Mouse (Mus musculus): Measurements from ENCODE around the gene Umodl1.
A peak's percentile ranks its signal among the peaks of the same experiment; 100 is the strongest.

Umodl1 gene

DNA sequence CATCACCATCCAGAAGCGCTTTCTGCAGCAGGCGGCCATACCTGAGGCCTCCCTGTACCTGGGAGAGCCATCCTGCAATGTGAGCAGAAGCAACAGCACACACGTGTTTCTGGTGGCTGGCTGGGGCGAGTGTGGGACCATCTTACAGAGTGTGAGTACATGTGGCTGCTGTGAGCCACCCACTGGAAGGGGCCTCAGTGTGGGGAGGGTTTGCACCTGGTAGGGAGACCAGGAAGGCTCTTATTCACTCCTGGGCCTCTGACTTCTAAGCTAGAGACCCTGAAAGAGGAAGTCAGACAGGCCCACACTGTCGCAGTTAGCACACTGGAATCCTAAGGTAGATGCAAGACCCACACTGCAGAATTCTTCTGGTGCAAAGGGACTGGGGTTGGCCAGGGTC lies 41.9 kb downstream of the Umodl1 start:
- no peak for DNase-seq (ENCODE audit: low read depth, low spot score)

DNA sequence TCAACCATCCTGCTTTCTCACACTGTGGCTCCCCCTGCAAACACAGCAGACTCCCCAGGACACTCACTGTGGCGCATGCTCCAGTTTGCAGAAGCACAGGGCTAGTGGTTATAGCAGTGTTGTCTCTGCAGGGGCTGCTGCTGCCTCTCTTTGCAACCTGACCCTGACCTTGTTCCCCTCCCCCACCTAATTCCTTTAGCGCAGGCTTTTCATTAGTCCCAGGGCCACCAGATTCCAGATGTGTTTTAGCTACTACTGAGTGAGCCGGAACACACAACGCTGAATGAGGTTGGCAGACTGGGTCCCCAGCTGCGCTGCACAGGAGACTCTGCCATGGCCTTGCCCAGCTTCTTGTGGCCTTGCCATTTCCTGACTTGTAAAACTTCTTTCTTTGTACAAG lies 46.5 kb downstream of the Umodl1 start:
- DNase-seq (ENCODE audit: low read depth, low spot score), result no peak

GRCm38 (mm10) chr17:31002613-31003012 lies 48.2 kb downstream of the Umodl1 start:
- DNase-seq (ENCODE audit: low read depth, low spot score), result no peak

DNA sequence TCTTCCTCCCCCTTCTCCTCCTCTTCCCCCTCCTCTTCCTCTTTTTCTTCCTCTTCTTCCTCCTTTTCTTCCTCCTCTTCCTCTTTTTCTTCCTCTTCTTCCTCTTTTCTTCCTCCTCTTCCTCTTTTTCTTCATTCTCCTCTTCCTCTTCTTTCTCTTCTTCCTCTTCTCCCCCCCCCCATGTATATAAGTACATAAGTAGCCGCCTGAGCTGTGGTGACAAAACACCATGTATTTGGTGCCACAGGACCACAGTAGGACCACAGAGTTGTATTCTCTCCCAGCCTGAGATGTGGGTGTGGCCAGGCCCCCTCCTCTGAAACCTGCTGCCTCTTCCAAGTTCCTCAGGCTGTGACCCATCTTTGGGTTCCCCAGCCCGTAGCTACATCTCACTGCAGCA lies 50.8 kb downstream of the Umodl1 start:
- no peak for DNase-seq (ENCODE audit: low read depth, low spot score)

DNA sequence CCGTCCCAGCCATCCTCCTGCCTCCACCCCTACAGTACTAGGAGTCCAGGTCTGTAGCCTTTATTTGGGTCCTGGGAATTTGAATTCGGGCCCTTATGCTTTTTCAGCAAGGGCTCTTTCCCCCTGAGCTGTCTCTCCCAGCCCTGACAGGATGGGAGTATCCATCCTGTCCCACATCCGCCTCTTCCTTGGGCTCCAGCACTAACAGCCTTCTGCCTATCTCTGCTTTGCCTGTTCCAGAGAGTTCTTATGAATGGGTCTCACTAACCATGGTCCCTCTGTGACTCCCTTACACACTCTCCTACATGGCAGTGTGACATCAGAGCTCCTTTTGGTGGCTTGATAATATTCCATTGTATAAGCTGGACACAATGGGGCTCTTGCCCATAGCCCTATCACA lies 52.9 kb downstream of the Umodl1 start:
- no peak for DNase-seq (ENCODE audit: low read depth, low spot score)

GRCm38 (mm10) chr17:31008416-31008815 lies 54.0 kb downstream of the Umodl1 start:
- no peak for DNase-seq (ENCODE audit: low read depth, low spot score)

GRCm38 (mm10) chr17:31011551-31012394 lies 57.3 kb downstream of the Umodl1 start:
- peak; percentile 74 for DNase-seq (ENCODE audit: low read depth, low spot score)

- peak; percentile 70 for DNase-seq (ENCODE audit: low read depth, low spot score)
Observed at GRCm38 (mm10) chr17:31018267-31018666, 63.8 kb downstream of the Umodl1 start.

GRCm38 (mm10) chr17:31019505-31019904 lies 65.1 kb downstream of the Umodl1 start:
- peak; percentile 68 for DNase-seq (ENCODE audit: low read depth, low spot score)

GRCm38 (mm10) chr17:31020078-31020477 lies 65.6 kb downstream of the Umodl1 start:
- DNase-seq (ENCODE audit: low read depth, low spot score), result no peak

GRCm38 (mm10) chr17:31021276-31021675 lies 66.8 kb downstream of the Umodl1 start:
- DNase-seq (ENCODE audit: low read depth, low spot score), result no peak

DNA sequence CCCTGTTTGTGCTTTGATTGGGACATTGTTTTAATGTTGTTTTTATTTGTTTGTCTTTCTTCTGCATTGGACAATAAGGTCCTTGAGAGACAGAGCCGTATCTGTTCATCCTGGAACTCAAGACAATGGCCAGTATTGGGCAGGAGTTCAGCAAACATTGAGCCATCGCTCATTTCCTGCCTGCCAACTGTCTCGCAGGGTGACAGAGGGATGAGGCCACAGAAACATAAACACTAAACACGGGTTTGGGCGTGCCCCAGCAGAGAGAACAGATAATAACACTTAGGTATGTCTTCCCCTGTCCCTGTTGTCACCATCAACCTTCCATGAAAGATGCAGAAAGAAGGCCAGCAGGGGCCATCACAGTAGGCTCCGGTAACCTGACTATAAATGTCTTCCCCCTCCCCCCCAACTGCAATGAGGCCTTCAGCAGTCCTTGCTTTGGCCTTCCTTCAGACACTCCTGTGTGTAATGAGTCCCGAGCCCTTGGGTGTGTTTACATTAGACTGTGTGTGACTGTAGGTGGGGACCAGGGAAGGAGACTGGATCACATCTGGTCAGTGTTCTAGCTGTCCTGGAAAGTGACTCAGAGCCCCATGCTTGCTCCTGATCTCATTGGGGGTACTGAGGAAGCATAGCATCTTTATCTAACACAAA lies 69.8 kb downstream of the Umodl1 start:
- no peak for DNase-seq (ENCODE audit: low read depth, low spot score)

- DNase-seq (ENCODE audit: low read depth, low spot score), result no peak
Observed at GRCm38 (mm10) chr17:31024782-31025125, 70.3 kb downstream of the Umodl1 start.

DNA sequence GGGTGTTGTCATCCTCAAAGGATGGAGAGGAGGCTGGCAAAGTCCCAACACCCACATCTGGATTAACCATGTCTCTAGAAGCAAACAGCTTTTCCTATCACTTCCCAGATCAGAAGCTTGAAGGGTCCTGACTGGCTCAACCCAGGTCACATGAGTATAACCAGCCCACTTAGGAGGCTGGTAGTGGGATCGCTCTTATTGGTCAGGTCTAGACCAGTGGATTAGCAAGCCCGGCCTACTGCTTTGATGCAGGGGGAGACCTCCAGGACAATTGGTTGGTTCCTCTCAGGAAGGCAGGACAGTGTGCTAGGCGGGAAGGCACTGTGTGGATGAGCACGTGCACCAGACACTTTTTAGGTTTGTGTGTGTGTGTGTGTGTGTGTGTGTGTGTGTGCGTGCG lies 72.5 kb downstream of the Umodl1 start:
- no peak for DNase-seq (ENCODE audit: low read depth, low spot score)

GRCm38 (mm10) chr17:31027723-31028122 lies 73.3 kb downstream of the Umodl1 start:
- no peak for DNase-seq (ENCODE audit: low read depth, low spot score)

- DNase-seq (ENCODE audit: low read depth, low spot score), result no peak
Observed at GRCm38 (mm10) chr17:31028821-31029370, 74.5 kb downstream of the Umodl1 start.

- no peak for DNase-seq (ENCODE audit: low read depth, low spot score)
Observed at GRCm38 (mm10) chr17:31029407-31029806, 75.0 kb downstream of the Umodl1 start.

DNA sequence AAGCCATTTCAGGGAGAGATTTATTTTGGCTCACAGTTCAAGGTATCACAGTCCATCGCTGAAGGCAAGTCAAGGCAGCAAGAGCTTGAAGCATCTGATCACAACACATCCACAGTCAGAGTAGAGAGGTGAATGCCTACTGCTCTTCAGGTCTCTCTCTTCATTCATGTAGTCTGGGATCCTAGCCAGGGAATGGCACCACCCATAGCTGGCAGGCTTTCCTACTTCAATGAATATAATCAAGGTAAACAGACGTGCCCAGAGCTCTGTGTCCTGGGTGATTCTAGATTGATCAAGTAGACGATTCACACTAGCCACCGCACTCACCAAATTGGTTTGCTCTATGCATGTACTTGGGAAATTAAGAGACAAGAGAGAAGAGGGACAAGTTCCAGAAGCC lies 77.9 kb downstream of the Umodl1 start:
- DNase-seq (ENCODE audit: low read depth, low spot score), result no peak

DNA sequence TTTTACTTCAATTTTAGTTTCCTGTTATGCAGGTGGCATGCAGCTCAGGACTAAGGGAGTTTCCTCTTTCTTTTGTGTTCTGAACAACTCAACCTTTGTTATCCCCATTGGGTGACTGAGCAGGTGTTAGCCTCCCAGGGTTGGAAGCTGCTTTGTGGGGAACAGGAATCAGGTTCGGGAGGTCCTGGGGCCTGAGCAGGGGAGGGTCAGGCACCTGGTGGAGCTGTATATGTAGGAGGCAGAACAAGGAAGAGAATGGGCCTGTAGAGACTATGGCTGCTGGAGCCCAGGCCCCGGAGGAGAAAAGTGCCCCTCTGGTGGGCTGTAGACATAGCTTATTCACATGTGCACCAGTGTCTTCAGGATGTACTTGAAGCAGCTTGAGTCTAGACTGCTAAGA lies 78.8 kb downstream of the Umodl1 start:
- no peak for DNase-seq (ENCODE audit: low read depth, low spot score)

DNA sequence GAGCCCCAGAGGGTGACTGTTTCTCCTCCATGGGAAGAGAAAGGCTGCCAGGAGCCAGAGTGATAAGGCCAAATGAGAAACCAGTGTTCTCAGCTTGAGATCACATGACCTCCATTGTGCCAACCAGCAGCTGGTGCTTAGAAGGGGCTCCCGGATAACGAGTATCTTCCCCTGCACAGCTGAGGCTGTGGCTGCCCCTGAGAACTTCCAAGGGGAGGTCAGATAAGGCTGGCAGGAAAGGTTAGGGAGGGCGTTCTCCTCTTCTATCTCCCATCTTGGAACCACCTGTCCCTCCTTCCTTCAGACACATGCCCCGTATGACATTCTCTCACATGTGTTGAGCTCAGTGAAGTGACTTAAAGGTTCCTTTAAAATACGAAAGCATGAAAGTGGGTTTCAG lies 79.7 kb downstream of the Umodl1 start:
- DNase-seq (ENCODE audit: low read depth, low spot score), result no peak

DNA sequence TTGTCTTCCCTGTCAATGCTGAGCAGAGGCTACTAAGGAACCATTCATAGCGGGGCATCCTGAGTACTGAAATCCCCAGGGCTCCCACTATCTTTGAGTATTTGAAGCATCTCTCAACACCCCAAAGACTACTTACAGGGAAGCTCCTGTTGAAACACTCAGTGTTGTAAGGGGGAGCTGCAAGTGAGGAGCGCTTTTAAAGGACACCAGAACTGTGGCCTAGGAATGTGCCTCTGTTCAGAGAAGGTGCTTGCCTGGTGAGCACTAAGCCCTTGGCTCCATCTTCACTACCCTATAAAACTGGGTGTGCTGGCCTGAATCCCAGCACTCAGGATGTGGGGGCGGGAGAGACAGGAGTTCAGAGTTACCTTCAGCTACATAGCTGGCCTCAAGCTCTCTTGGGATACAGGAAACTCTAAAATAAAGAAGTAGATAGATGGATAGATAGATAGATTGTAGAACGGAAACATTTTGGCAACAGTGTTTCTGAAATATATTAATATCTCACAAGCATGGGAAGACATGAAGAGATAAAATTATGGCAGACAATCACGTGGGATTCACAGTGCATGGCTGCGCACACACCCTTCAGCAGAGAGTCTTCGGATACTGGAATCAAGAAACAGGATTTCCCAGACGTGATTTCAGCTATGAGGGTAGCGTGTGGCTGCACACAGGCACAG lies 80.4 kb downstream of the Umodl1 start:
- no peak for DNase-seq (ENCODE audit: low read depth, low spot score)

DNA sequence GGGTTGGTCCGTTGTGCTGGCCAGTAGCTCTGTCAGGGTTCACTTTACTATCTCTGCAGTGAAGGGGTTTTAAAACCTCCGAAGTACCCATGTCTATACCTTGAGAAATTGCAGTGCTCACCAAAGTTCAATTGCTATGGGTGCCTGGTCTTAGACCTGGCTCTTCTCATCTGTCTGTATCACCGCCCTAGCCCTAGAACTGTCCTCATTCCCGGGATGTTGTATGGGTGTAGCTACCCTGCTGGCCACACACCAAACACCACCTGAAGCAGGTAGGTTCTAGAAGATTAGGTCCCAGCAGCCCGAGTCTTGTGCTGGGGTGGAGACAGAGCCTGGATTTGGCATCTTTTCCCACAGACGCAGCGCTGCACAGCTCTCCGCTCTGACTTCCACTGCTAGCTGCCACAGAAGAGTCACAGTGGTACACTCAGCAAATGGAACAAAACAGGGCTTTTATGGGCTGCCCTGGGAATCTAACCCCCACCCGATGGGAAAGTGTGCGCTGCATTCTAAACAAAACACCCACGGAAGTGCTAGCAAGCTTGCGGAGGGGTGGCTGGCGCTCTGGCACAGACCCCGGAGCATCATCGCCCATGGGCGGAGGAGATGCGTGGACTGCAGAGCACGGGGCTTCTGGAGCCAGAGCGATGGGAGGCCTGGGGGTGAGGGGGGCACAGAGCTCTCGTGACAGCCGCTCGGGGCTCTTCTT lies 81.9 kb downstream of the Umodl1 start:
- DNase-seq (ENCODE audit: low read depth, low spot score), result no peak
